Mouse (Mus musculus): Measurements from ENCODE around the gene Camk1d. TPM values are rescaled to one million over a fixed set of nuclear protein-coding genes. Genes with fewer than 3 reads are reported as not detected.
"Not testable (repeated sequence)": the region's sequence is repeated elsewhere in the genome, so short reads cannot be mapped to it uniquely, and the experiment has no call there.

The Camk1d gene
- total RNA-seq, 2 experiments from 2014 or later: 1.5 to 2.5 TPM

GRCm38 (mm10) chr2:5613651-5614307, 100.5 kb downstream of the Camk1d start:
- peak; percentile 26 for DNase-seq

DNA sequence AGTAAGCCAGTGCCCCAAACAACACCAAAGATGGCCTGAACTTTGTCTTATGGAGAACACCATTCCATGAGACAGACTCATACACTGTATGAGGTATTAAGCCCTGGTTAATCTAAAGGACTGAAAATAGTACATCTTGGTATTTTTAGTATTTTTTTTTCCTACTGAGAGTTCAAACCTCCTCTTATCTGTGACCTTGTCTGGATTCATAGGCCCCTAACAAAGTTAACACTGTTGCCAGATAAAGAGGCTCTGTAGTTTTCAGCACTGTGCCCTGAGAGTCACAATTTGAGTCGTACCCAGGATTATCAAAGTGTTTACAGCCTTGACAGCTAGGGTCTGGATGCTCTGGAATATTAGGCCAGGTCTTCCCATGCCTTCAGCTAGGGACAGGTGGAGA, 102.7 kb downstream of the Camk1d start:
- no peak for DNase-seq

DNA sequence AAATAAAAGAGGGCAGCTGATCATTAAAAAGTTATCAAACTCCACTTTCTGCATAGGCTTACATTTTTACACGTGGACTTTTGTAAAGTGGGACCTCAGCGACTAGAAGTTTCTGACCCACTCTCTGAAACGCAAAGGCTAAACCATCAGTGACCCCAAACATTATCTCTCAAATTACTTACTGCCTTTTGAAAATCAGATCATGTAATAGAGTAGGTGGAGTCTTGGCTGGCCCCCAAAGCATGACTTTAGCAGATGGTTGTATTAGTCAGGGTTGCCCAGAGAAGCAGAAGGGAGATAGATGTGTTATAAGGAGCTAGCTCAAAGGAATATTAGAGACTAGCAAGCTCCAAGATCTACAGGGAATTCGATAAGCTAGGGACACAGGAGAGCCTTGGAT, 103.8 kb downstream of the Camk1d start:
- DNase-seq: no peak

- DNase-seq: no peak
These were observed 106.1 kb downstream of the Camk1d start for GRCm38 (mm10) chr2:5607920-5608841.

- DNase-seq: no peak
These were observed 108.5 kb downstream of the Camk1d start for GRCm38 (mm10) chr2:5605849-5606248.

DNA sequence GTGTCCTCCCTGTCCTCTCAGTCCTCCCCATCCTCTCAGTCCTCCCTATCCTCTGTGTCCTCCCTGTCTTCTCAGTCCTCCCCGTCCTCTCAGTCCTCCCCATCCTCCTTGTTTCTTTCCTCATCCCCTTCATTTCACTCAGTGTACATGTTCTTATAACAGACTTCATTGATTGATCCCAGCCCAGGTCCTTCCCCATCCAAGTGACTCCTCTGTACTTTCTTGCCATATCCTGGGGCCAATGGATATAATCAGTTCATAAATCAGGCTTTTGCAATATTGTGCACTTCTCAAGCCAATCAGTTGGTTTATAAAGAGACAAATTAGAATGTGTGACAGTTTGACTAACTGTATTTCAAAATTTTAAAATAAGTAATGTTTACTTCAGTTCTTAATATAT, 112.3 kb downstream of the Camk1d start:
- DNase-seq: no peak

GRCm38 (mm10) chr2:5601243-5601642, 113.1 kb downstream of the Camk1d start:
- DNase-seq: not testable (repeated sequence)

DNA sequence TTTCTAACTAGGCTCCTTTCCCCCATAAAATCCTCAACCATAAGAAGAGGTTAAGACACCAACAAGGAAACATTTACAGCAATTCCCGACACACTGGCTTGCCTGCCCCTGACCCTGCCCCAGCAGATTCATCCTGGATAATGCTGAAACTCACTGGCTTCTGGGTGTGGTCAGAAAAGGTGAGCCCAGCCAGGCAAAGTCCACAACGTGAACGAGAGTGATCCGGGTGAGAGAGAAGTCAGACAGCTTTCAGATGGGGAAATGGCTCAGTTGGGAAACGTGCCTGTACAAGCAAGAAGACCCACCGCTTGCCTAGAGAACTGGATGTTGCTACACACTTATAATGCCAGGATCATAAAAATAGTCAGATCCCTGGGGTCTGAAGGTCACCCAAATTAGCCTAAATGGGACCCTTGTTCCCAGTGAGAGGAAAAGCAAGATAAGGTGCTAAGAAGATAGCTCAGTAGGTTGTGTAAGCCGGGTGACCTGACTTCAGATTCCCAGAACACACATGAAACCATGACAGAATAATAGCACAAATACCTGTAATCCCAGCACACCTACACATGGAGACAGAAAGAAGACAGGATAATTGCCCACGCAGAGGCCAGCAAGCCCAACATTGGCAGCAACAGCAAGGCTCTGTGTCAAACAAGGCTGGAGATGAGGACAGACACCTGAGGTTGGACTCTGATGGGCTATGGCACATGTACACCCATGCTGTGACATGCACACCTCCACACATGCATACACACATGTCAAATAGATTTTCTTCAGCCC, 113.9 kb downstream of the Camk1d start:
- DNase-seq: no peak

DNA sequence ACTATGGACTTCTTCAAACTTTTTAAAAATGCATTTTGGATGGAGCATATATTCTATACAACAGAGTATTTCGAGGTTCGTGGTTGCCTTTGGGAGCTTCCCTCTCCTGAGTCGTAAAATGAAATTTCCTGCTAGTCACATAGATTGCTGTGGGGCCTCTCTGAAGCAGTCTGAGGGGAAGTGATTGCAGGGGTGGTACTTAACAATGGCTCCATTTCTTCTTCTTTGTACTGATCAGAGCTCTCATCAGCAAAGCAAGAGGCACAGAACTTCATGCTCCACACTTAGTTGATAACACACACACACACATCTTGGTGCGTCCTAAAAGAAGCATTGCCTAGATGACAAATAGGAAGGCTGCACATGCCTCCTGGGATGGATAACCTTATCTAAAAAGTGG, 114.6 kb downstream of the Camk1d start:
- DNase-seq: no peak

- no peak for DNase-seq
These were observed 115.8 kb downstream of the Camk1d start for GRCm38 (mm10) chr2:5598533-5598932.

DNA sequence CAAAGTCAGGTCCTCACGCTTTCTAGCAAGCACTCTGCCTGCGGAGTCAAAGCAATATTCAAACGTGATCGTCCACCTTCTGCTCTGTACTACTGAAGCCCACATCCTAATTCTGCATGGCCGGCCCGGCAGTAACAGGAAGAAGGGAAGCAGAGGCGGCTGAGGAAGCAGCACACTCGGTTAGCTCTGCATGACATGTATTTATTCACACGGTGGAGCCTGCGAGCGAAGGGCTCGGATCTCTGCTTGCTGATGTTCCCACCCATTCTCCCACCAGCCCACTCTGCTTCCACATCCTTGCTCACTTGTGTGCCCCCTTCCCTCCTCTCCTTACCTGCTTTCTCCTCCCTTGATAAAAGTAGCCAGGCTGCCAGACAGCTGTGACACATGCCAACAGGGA, 117.4 kb downstream of the Camk1d start:
- DNase-seq: no peak

GRCm38 (mm10) chr2:5595356-5596191, 118.7 kb downstream of the Camk1d start:
- no peak for DNase-seq

DNA sequence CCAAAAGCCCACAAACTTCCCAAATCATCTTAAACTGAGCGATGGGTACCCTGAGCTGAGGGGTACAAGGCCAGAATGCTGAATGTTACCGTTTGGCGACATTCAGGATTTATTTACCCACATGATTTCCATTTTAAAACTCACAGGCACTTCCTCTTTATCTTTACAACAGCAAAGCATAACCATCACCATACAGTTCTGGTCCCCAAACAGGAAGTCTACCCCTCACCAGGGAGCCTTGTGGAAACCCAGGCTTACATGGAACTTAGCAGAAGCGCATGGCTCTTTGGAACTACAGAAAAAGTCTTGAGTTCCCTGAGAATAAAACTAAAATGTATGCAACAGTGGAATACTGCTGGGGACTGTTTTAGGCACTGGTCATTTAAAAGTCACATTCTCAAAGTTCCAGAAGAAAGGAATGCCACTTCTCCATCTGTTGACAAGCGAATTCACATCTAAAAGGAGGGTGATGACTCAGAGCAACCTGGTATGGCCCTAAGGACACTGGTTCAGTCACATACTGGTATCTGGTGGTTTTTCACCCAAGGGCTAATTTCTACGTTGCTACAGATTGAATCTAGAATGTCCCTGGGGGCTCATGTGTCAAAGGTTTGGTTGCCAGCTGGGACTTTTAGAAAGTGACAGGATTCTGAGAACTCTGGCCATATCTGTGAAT, 121.7 kb downstream of the Camk1d start:
- no peak for DNase-seq

DNA sequence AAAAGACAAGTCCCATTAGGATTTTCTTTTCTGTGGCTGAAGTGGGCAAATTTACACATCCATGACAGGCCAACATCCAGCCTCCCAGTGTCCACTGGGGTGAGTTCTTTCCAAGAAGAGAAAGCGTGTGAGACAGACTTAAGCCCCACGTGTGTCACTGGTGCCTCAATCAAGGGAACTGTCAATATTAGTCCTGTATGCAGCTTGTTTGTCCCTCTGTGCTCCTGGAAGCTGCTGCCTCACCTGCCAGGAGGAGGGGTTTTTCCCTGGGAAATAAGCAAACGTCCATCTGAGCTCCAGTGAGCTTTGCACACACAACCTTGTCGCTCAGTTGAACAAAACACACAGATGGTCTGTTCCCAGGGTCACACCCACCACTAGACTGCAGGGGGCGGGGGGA, 124.2 kb downstream of the Camk1d start:
- DNase-seq: no peak

DNA sequence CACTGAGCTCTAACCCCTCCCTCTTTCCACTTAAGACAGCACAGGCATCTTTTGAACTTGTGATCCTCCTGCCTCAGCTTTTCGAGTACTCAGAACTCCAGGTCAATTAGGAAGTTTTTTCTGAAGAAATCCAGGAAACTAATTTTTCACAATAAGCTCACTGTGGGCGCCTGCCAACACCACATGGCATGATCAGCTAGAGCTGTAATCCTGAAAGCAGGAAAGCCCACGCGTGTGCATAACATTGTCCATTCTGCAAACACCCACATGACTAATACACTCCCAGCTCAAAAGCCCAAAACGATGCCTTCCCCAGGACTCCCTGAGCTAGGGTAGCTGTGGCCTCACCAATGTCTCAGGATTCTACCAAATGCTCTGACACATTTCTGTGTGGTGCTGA, 125.2 kb downstream of the Camk1d start:
- DNase-seq: no peak

DNA sequence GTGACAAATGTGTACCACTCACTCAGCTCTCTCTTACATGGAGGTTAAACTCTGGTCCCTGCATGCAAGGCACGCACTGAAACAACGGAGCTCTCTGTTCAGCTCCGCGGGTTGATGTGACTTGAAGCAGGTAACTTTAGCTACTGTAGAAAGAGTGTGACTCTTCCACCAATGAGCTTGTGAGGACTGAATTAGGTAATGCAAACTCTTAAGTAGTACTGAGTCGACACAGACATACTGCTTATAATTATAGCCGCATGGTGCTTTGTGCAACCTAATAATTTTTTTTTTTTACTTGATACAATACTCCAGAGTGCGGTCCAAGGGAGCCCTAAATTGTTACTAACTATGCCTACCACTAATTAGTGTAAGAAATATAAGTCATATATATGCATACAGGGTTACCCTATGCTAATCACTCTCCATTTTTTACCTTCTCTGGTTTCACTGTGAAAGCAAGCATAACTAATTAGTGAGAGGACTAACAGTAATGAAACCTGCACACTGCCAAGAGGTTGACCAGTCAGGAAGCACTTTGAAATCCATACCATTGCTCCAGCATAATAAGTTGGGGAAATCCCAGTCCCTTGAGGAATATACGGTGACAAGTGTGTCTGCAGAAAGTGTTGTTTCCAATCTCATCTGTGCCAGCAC, 125.9 kb downstream of the Camk1d start:
- DNase-seq: no peak

DNA sequence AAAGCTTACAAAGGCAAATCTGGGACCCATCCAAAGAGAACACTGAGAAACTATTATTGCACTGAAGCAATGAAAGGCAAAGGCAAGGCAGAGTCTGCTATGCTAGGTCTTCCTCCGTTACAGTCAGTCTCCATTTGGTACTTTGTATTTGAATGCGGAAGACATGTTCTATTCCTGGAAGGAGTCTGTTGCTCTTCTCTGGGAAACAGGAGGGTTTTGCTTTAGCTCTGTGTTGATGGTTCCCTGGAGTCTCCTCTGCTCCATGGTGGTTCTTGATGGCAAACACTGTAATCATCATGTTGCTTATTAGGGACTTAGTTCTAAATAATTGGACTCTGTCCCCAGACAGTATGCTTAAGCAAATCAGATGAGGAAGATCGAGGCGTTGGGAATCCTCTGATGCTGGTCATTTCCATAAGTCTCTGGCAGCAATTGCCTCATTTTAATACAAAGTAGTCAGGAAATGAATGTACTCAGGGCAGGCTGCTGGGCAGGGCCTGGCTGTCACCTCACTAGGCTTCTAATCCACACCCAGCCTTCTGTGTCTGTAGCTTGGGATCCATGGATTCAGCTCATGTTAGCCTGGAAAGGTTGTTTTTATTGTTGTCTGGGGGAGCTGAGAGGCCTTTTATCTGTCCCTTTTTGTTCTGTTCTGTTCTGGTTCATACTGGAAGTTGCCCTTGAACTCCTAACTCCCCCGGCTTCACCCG, 129.8 kb downstream of the Camk1d start:
- no peak for DNase-seq

DNA sequence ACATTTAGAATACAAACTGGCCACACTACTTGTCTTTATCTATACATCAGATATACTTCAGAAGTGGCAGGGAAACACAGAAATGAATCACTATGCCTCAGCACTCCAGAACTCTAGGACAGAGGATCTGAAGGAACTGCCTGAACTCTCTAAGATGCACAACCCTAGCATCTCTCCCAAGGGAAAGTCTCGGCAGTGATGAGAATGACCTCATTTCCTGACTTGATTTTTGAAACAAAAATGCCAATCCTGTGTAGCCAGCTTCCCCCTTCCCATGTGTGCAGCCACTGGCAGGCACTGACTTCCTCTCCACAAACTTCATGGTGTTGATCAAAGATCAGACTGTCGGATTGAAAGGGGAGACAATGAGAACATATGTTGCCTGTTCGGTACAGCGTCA, 134.9 kb downstream of the Camk1d start:
- DNase-seq: no peak

GRCm38 (mm10) chr2:5577399-5578129, 136.8 kb downstream of the Camk1d start:
- DNase-seq: no peak

All from gastrocnemius, postnatal 25 days (tissue).